Mouse (Mus musculus) liver, postnatal 0 days (tissue): ENCODE measurements around the gene Pitpnb.

Experiments
- CTCF ChIP-seq: sonication (generic); IDR thresholded peaks from 2 replicates; pipeline ENCODE4 v1.5.1; 2016; ENCODE audit warnings: antibody characterized with exemption, low read depth
- EP300 ChIP-seq: IDR thresholded peaks from 2 replicates; pipeline ENCODE4 v1.6.1; 2016; ENCODE audit warnings: antibody characterized with exemption, low read depth, mild to moderate bottlenecking

- TF ChIP-seq CTCF (no peak), EP300 (no peak)
These were observed 664 bp upstream of the Pitpnb start for GRCm38 (mm10) chr5:111329782-111330416.
